Mouse (Mus musculus): ENCODE data around the gene Cyfip2. TPM values are rescaled to one million over a fixed set of nuclear protein-coding genes. Genes with fewer than 3 reads are reported as not detected.

The Cyfip2 gene
- polyA plus RNA-seq, 1 experiment = 75.9 TPM

- TF ChIP-seq POLR2A (IDR thresholded peaks at IDR 0.05; ENCODE audit: borderline replicate concordance, extremely low read depth, insufficient read depth, insufficient read length, poor library complexity, severe bottlenecking) (no peak), CTCF (IDR thresholded peaks at IDR 0.05; ENCODE audit: borderline replicate concordance, extremely low read depth, insufficient read depth, insufficient read length) (no peak)
- no peak for DNase-seq (ENCODE audit: low read depth)
These were observed 4.9 kb downstream of the Cyfip2 start for GRCm38 (mm10) chr11:46307768-46308167.

GRCm38 (mm10) chr11:46306776-46307175 is 5.9 kb downstream of the Cyfip2 start:
- DNase-seq (ENCODE audit: low read depth) = no peak
- TF ChIP-seq POLR2A (IDR thresholded peaks at IDR 0.05; ENCODE audit: borderline replicate concordance, extremely low read depth, insufficient read depth, insufficient read length, poor library complexity, severe bottlenecking) = no peak
- no peak for TF ChIP-seq CTCF (IDR thresholded peaks at IDR 0.05; ENCODE audit: borderline replicate concordance, extremely low read depth, insufficient read depth, insufficient read length)

GRCm38 (mm10) chr11:46305881-46306520 is 6.7 kb downstream of the Cyfip2 start:
- TF ChIP-seq CTCF (IDR thresholded peaks at IDR 0.05; ENCODE audit: borderline replicate concordance, extremely low read depth, insufficient read depth, insufficient read length) (no peak), POLR2A (IDR thresholded peaks at IDR 0.05; ENCODE audit: borderline replicate concordance, extremely low read depth, insufficient read depth, insufficient read length, poor library complexity, severe bottlenecking) (no peak)
- DNase-seq (ENCODE audit: low read depth) = no peak

- no peak for TF ChIP-seq CTCF (IDR thresholded peaks at IDR 0.05; ENCODE audit: borderline replicate concordance, extremely low read depth, insufficient read depth, insufficient read length)
- no peak for TF ChIP-seq POLR2A (IDR thresholded peaks at IDR 0.05; ENCODE audit: borderline replicate concordance, extremely low read depth, insufficient read depth, insufficient read length, poor library complexity, severe bottlenecking)
- DNase-seq (ENCODE audit: low read depth) = no peak
These were observed 7.6 kb downstream of the Cyfip2 start for GRCm38 (mm10) chr11:46304864-46305710.

GRCm38 (mm10) chr11:46304093-46304492 is 8.6 kb downstream of the Cyfip2 start:
- DNase-seq (ENCODE audit: low read depth) = no peak
- no peak for TF ChIP-seq CTCF (IDR thresholded peaks at IDR 0.05; ENCODE audit: borderline replicate concordance, extremely low read depth, insufficient read depth, insufficient read length)
- no peak for TF ChIP-seq POLR2A (IDR thresholded peaks at IDR 0.05; ENCODE audit: borderline replicate concordance, extremely low read depth, insufficient read depth, insufficient read length, poor library complexity, severe bottlenecking)

- no peak for DNase-seq (ENCODE audit: low read depth)
- TF ChIP-seq POLR2A (IDR thresholded peaks at IDR 0.05; ENCODE audit: borderline replicate concordance, extremely low read depth, insufficient read depth, insufficient read length, poor library complexity, severe bottlenecking) (no peak), CTCF (IDR thresholded peaks at IDR 0.05; ENCODE audit: borderline replicate concordance, extremely low read depth, insufficient read depth, insufficient read length) (no peak)
These were observed 10.2 kb downstream of the Cyfip2 start for GRCm38 (mm10) chr11:46302471-46302870.

- TF ChIP-seq POLR2A (IDR thresholded peaks at IDR 0.05; ENCODE audit: borderline replicate concordance, extremely low read depth, insufficient read depth, insufficient read length, poor library complexity, severe bottlenecking) (no peak), CTCF (IDR thresholded peaks at IDR 0.05; ENCODE audit: borderline replicate concordance, extremely low read depth, insufficient read depth, insufficient read length) (no peak)
These were observed 10.9 kb downstream of the Cyfip2 start for GRCm38 (mm10) chr11:46301579-46302248.

GRCm38 (mm10) chr11:46299901-46300300 is 12.8 kb downstream of the Cyfip2 start:
- no peak for DNase-seq (ENCODE audit: low read depth)
- TF ChIP-seq CTCF (IDR thresholded peaks at IDR 0.05; ENCODE audit: borderline replicate concordance, extremely low read depth, insufficient read depth, insufficient read length) (no peak), POLR2A (IDR thresholded peaks at IDR 0.05; ENCODE audit: borderline replicate concordance, extremely low read depth, insufficient read depth, insufficient read length, poor library complexity, severe bottlenecking) (no peak)

More at GRCm38 (mm10) chr11:46301579-46302248, 10.9 kb downstream of the Cyfip2 start:
- DNase-seq (ENCODE audit: low read depth) = no peak

GRCm38 (mm10) chr11:46298889-46299785 is 13.5 kb downstream of the Cyfip2 start:
- no peak for DNase-seq (ENCODE audit: low read depth)
- TF ChIP-seq POLR2A (IDR thresholded peaks at IDR 0.05; ENCODE audit: borderline replicate concordance, extremely low read depth, insufficient read depth, insufficient read length, poor library complexity, severe bottlenecking) = no peak
- TF ChIP-seq CTCF (IDR thresholded peaks at IDR 0.05; ENCODE audit: borderline replicate concordance, extremely low read depth, insufficient read depth, insufficient read length) = no peak

- peak; percentile 45 for DNase-seq (ENCODE audit: low read depth)
- no peak for TF ChIP-seq POLR2A (IDR thresholded peaks at IDR 0.05; ENCODE audit: borderline replicate concordance, extremely low read depth, insufficient read depth, insufficient read length, poor library complexity, severe bottlenecking)
- TF ChIP-seq CTCF (IDR thresholded peaks at IDR 0.05; ENCODE audit: borderline replicate concordance, extremely low read depth, insufficient read depth, insufficient read length) = no peak
These were observed 18.3 kb downstream of the Cyfip2 start for GRCm38 (mm10) chr11:46294390-46294789.

Measured in brain, embryonic 14.5 days (tissue).